Comparison of ENCODE assay signal across 22 mouse cellular contexts in the genomic region with DNA sequence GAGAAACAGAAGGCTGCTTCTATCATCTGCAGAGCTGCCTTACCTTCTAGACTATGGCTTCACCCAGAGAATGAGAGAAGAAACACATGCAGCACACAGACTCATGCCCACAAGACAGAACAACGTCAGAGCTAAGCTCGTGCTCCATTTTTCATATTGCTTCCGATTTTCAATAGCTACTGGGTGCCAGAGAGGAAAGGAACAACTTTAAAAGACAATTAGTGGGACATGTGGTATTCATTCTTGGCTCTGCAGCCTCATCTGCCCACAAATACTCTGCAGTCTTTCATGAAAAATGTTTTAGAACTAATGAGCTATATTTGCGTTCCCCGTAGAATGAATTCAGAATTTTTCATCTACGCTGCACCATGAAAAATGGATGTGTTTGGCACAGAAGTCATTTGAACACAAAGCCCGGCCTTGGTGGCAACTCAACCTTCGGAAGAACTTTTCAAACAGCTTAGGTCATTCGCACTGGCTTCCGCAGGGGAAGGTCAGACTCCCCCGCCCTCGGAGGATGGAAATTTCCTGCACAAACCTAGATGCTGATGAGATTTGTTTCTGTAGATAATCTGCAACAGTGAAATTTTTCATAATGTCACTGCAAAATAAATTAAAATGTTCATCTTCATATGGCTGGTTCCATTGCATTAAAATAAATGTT.
DNase-seq lines count a peak whose midpoint lies in the region; ATAC-seq and TF ChIP-seq lines count a peak whose summit lies in the region.
"Had no signal": no experiment of that assay in that cellular context is flagged by ENCODE, and none has a peak within 500 bp of the region (broad histone marks: within the 10 kb centered on the region; RNA-seq: fewer than 3 reads in every experiment).

No protein-coding gene starts in this region.

- H3K9ac ChIP-seq in liver, postnatal 0 days (replicated peaks) = no peak overlapping the region
- H3K9ac ChIP-seq: embryonic facial prominence, embryonic 12.5 days; limb, embryonic 15.5 days; neural tube, embryonic 15.5 days had no signal

- TF ChIP-seq EP300 in liver, postnatal 0 days (IDR thresholded peaks at IDR 0.05; ENCODE audit: low read depth) = no peak

- H3K27me3 ChIP-seq in liver, postnatal 0 days (ENCODE audit: insufficient read depth, low read length) = no peaks in the 10 kb centered on the region
- H3K27me3 ChIP-seq: CH12.LX; embryonic facial prominence, embryonic 12.5 days; limb, embryonic 15.5 days had no signal

- H3K4me1 ChIP-seq in liver, postnatal 0 days (ENCODE audit: insufficient read depth) = no peaks in the 10 kb centered on the region
- H3K4me1 ChIP-seq: embryonic facial prominence, embryonic 12.5 days; limb, embryonic 15.5 days; midbrain, embryonic 10.5 days; neural tube, embryonic 15.5 days had no signal

- 80% methylated on average over 12 of the region's 12 CpGs for WGBS in liver, postnatal 0 days (ENCODE audit: insufficient replicate concordance)

- no peak overlapping the region for H3K4me2 ChIP-seq in liver, postnatal 0 days (ENCODE audit: low read depth, low read length)
- H3K4me2 ChIP-seq: embryonic facial prominence, embryonic 12.5 days; limb, embryonic 15.5 days; neural tube, embryonic 15.5 days had no signal

- no peaks in the 10 kb centered on the region for H3K9me3 ChIP-seq in liver, postnatal 0 days (ENCODE audit: low read length)
- H3K9me3 ChIP-seq: embryonic facial prominence, embryonic 12.5 days; limb, embryonic 15.5 days; midbrain, embryonic 10.5 days; neural tube, embryonic 15.5 days had no signal

- peak overlapping the region; percentile 78 for H3K27ac ChIP-seq in layer of hippocampus, adult 2 months
- H3K27ac ChIP-seq in liver, postnatal 0 days (ENCODE audit: low read depth) = no peak overlapping the region
- H3K27ac ChIP-seq: embryonic facial prominence, embryonic 12.5 days; limb, embryonic 15.5 days; midbrain, embryonic 10.5 days; neural tube, embryonic 15.5 days had no signal

- peak; percentile 1 to 6 for DNase-seq in frontal cortex, postnatal 36 days (ENCODE audit: low spot score in 2 of 2)
- DNase-seq in frontal cortex, postnatal 10 days (ENCODE audit: low spot score in 2 of 2) = no peak
- peak; percentile 7 to 27 for DNase-seq in right cerebral cortex, adult 2 months (ENCODE audit: low spot score in 2 of 2)
- DNase-seq in right cerebral cortex, postnatal 4 days = no peak
- peak; percentile 18 to 78 for DNase-seq in layer of hippocampus, adult 2 months (ENCODE audit: low spot score in 2 of 2)
- DNase-seq in embryo, embryonic 9.5 days (ENCODE audit: extremely low spot score) = no peak
- DNase-seq in liver, postnatal 0 days = no peak
- DNase-seq: cerebellum, adult 18-20 months; gastrocnemius, postnatal 10 days; heart, adult 18-20 months; kidney, adult 9 months; kidney, postnatal 36 days; lung, postnatal 4 days; retina, postnatal 1 day; thymus, postnatal 25 days had no signal

- TF ChIP-seq CTCF in layer of hippocampus, adult 2 months (conservative IDR thresholded peaks at IDR 0.05) = no peak
- TF ChIP-seq CTCF in liver, postnatal 0 days (IDR thresholded peaks at IDR 0.05; ENCODE audit: low read depth) = no peak

- no peaks in the 10 kb centered on the region for H3K36me3 ChIP-seq in liver, postnatal 0 days (replicated peaks; ENCODE audit: insufficient read depth, low read length)
- H3K36me3 ChIP-seq: embryonic facial prominence, embryonic 12.5 days; limb, embryonic 15.5 days; midbrain, embryonic 10.5 days; neural tube, embryonic 15.5 days had no signal

- ATAC-seq in monocyte, adult 5-6 weeks (replicated peaks; ENCODE audit: insufficient number of reproducible peaks, low FRiP score, low TSS enrichment, poor library complexity, severe bottlenecking) = no peak
- no peak for ATAC-seq in liver, postnatal 0 days
- ATAC-seq: forebrain, embryonic 16.5 days had no signal

- no peak overlapping the region for H3K4me3 ChIP-seq in layer of hippocampus, adult 2 months
- no peak overlapping the region for H3K4me3 ChIP-seq in liver, postnatal 0 days (ENCODE audit: low read depth, low read length)
- H3K4me3 ChIP-seq: embryonic facial prominence, embryonic 12.5 days; limb, embryonic 15.5 days; midbrain, embryonic 10.5 days; neural tube, embryonic 15.5 days had no signal

Comparison
In these comparisons a context has a peak if more than half of its experiments do, and no peak if none do; other contexts are left out.
1. DNase-seq: peak in frontal cortex, postnatal 36 days (2 of 2), right cerebral cortex, adult 2 months (2 of 2) and layer of hippocampus, adult 2 months (2 of 2); none in frontal cortex, postnatal 10 days (0 of 2), right cerebral cortex, postnatal 4 days (single experiment), embryo, embryonic 9.5 days (single experiment) and liver, postnatal 0 days (single experiment).